Mouse (Mus musculus): ENCODE measurements around the gene Sell. TPM values are rescaled to one million over a fixed set of nuclear protein-coding genes. Genes with fewer than 3 reads are reported as not detected.
"Not testable (repeated sequence)": the region's sequence is repeated elsewhere in the genome, so short reads cannot be mapped to it uniquely, and the experiment has no call there.

The Sell gene
- total RNA-seq (2021): not detected
- long read RNA-seq, experiment 1: 0 reads
- long read RNA-seq, experiment 2: 0 reads

DNA sequence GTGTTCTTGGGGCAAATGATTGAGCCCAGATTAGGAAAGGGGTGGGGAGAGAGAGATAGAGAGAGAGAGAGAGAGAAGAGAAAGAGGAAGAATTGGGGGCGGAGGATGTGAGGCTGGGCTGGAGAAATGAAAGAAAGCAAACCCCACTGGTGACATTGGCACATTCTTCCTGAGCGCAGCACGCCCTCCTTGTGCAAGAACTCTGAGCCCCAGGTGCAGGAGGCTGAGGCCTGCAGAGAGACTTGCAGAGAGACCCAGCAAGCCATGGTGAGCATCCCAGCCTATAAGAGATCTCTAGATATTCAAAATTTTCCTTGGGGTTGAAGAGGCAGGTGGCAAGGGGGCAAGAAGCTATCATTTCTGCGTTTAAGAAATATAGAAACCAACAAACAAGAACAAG lies at the start of gene Sell:
Gene Sell, plus strand, starts transcription at position 58 of the 400 bp plus-strand sequence.
- no peak for DNase-seq (ENCODE audit: low spot score in 2 of 2)
- intact Hi-C loops (cut with DNase I): loop anchor here (2.0 kb wide), 1 partner anchor 77 kb away; no protein-coding TSS in a partner anchor

DNA sequence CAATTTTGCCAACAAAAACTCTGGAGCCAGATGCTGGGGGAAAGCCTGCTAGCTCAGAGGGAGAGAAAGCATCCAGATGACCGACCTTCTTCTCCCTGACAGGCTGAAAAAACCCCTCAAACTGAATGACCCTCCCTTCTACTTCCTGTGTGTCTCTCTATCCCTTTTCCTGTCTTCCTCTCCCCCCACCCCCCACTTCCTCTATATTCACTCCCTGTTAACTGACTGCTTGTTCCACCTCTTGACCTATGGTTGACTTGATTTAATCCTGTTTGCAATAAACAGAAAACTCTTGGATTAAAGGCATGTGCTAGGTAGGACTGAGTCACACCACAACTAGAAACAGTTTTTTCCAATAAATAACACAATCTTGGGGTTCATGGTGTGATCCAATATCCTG lies 47.2 kb upstream of the Sell start:
- intact Hi-C loops (cut with DNase I): no loop called here
- no peak for DNase-seq (ENCODE audit: low spot score in 2 of 2)

GRCm38 (mm10) chr1:164018221-164018896 lies 43.4 kb upstream of the Sell start:
- DNase-seq (ENCODE audit: low spot score in 2 of 2): no peak
- intact Hi-C loops (cut with DNase I): no loop called here

GRCm38 (mm10) chr1:164019789-164020188 lies 42.0 kb upstream of the Sell start:
- intact Hi-C loops (cut with DNase I): no loop called here
- DNase-seq (ENCODE audit: low spot score in 2 of 2): no peak

GRCm38 (mm10) chr1:164020746-164021145 lies 41.0 kb upstream of the Sell start:
- DNase-seq (ENCODE audit: low spot score in 2 of 2); intact Hi-C loops (cut with DNase I): not testable (repeated sequence)

- intact Hi-C loops (cut with DNase I); DNase-seq (ENCODE audit: low spot score in 2 of 2): not testable (repeated sequence)
Observed at GRCm38 (mm10) chr1:164022106-164022505, 39.7 kb upstream of the Sell start.

DNA sequence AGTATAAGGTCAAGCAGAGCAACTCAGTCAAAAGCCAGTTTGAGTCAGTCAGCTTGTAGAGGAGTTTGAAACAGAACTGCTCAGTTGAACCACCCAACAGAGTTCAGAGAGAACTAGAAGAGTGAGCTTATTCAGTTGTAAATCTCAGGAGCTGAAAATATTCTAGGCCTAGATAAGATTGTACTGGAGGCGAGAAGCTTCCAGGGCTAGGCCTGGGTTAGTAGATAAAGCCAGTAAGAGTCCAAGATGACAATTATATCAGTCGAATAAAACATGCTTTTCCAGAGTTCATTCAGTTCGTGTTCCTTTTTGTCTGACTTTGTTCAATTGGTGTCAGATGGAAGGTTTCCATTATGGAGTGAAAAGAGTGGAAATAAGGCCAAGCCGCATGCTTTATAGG lies 36.1 kb upstream of the Sell start:
- intact Hi-C loops (cut with DNase I): no loop called here
- no peak for DNase-seq (ENCODE audit: low spot score in 2 of 2)

DNA sequence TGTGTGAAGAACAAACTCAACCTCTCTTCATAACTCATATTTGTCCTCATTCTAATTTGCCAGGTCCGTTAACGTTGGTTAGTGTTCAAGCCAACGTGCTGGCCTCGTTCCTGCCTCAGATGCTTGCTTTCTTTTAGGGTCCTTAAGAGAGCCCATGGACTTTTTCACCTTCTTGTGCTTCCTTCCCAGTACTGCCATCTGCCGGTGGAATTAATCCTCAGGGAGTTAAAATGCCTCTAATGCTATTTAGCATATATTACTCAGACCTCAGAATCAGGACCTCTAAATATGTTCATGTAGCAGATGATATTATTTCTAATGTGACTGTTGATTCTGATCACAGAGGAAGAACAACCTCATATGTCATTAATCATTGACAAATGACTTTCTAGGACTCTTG lies 34.4 kb upstream of the Sell start:
- intact Hi-C loops (cut with DNase I): no loop called here
- DNase-seq (ENCODE audit: low spot score in 2 of 2): peak in 1 of 2 experiments; percentile 9

- DNase-seq (ENCODE audit: low spot score in 2 of 2): no peak
- intact Hi-C loops (cut with DNase I): no loop called here
Observed at GRCm38 (mm10) chr1:164040385-164041135, 21.2 kb upstream of the Sell start.

DNA sequence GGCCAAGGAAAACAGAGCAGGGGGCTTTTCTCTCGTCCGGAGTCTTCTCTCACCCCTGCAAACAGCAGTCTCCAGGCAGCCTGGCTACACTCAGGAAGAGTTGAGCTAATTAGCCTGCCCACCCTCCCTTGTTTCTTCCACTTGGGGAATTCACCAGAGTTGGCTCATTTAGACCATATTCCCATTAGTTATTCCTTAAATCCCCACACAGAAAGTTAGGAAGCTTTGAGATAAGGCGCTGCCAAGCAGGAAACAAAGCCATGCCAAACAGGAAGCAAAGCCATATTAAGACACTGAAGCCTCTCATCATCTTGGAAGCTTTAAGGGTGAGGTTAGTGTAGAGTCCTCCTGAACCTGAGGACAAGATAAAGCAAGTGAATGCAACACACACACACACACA lies 18.2 kb upstream of the Sell start:
- intact Hi-C loops (cut with DNase I): no loop called here
- no peak for DNase-seq (ENCODE audit: low spot score in 2 of 2)

GRCm38 (mm10) chr1:164047934-164048333 lies 13.8 kb upstream of the Sell start, which contains the start of gene Sele:
TSS of gene Sele (plus strand) at chr1:164048234.
- intact Hi-C loops (cut with DNase I): no loop called here
- DNase-seq (ENCODE audit: low spot score in 2 of 2): no peak

- intact Hi-C loops (cut with DNase I): no loop called here
- no peak for DNase-seq (ENCODE audit: low spot score in 2 of 2)
Observed at GRCm38 (mm10) chr1:164053561-164053960, 8.2 kb upstream of the Sell start.

DNA sequence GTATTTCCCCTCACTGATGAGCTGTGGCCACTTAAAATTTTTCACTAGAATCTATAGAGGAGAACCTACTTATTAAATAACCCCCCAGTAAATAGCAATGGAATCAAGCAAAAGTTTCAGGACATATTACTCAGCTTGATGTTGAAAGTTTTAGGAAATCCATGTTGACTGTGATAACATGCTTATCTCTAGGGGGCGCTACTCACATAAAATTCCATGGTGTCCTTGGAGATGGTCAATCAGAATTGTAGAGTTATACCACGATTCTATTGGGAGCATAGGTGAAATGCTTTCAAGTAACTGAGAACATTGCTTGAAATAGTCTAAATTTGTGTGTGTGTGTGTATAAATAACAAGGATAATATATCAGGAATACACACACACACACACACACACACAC lies 7.0 kb upstream of the Sell start:
- DNase-seq (ENCODE audit: low spot score in 2 of 2): no peak
- intact Hi-C loops (cut with DNase I): no loop called here

DNA sequence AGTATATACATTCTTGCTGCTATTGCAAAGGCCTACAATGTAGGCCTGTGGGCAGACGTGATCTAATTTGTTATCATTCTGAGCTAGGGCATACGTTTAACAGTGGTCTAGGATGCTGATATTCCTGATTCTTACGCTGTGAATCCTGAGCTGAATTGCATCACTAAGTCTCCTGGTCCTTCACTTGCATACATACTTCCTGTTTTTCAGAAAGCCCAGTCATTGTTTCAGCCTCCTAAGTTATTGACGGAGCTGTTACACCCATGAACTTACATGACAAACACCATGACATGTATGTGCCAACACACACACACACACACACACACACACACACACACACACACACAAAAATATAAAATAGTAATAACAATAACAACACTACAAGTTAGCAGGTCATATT lies 1.7 kb upstream of the Sell start:
- intact Hi-C loops (cut with DNase I): loop anchor here (2.0 kb wide), 1 partner anchor 79 kb away; no protein-coding TSS in a partner anchor
- DNase-seq (ENCODE audit: low spot score in 2 of 2): no peak

DNA sequence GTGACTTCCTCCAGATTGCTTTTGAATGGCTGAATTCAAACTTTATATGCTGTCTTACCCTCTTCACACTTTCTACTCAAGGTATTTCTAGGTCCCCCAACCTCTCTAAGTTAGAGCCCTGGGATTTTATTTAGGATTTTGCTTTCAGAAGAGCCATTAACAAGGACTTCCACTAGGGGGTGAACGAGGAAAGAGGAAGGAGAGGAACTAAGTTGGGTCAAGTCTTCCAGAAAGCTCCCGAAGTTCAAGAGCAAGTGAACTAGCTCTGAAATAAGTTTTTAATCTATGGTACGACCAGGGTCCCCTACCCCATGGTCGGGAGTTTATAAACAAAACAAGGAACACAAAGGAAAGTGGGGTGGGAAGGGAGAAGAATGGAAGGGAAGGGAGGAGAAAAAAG lies 504 bp upstream of the Sell start:
- peak in 1 of 2 experiments; percentile 2 for DNase-seq (ENCODE audit: low spot score in 2 of 2)
- intact Hi-C loops (cut with DNase I): loop anchor here (2.0 kb wide), 1 partner anchor 78 kb away; no protein-coding TSS in a partner anchor

DNA sequence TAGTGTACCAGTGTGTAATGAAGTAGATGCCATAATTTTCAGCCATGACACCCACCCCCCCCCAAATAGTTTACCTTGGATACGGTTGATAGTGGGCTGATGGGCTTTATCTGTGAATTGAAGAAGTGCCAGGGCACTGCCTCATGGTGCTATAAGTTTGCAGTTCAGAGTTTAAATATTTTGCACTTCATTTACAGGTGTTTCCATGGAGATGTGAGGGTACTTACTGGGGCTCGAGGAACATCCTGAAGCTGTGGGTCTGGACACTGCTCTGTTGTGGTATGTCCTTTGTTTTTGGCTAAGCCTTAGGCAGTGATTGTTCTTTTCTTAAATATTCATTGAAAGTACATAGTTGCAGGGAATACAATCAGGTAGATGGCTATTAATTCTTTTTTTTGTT lies 1.1 kb downstream of the Sell start:
- DNase-seq (ENCODE audit: low spot score in 2 of 2): no peak
- intact Hi-C loops (cut with DNase I): no loop called here

DNA sequence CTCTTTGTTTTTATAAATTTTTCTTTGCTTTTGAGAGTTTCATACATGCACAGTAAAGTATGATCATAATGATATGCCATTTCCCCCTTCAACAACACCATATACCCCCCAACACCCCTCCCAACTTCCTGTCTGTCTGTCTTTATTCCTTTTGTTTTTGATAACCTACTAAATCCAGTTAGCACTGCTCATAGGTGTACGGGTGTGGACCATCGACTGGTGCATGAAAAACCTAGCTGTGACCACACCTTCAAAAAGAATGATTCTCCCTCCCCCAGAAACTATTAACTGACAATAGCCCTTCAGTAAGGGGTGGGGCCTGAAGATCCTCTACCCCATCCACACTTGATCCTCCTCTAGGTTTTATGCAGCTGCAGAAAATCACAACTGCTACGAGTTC lies 2.0 kb downstream of the Sell start:
- intact Hi-C loops (cut with DNase I): no loop called here
- DNase-seq (ENCODE audit: low spot score in 2 of 2): no peak

DNA sequence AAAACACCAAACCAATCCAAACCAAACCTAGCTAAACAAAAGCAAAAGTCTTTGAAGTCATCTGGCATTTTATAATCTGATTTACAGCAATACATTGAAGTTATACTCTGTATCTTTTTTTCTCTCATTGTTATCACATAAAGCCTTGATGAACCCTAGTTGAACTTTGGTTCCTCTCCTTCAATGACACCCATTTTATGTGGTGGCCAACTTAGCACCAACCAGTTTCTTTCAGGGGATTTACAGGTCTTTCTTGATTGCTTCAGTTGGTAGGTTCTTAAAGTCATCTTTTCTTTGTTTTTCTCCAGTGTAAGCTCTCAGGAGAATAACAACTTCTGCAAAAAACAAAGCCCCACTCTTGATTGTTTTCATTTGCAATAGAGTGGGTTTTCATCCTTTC lies 7.5 kb downstream of the Sell start:
- intact Hi-C loops (cut with DNase I): no loop called here
- DNase-seq (ENCODE audit: low spot score in 2 of 2): no peak

- intact Hi-C loops (cut with DNase I): no loop called here
- DNase-seq (ENCODE audit: low spot score in 2 of 2): no peak
Observed at GRCm38 (mm10) chr1:164070461-164070860, 8.7 kb downstream of the Sell start.

DNA sequence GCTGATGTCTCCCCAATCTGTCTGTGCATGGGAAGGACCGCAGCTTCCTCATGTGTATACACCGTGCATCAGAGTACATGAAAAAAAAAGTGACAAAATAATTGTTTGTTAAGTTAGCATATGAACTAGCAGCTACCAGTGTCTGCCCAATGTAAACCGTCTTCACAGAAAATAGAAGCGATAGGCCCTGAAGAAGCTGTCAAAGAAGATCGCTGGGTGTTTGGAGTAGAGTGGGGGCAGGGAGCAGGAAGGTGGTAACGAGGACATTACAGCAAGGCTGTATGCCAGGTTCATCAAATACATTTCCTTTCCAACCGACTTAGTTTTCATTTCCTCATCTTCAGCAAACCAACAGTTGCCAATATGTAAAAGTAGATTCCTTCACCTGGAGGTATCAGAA lies 9.3 kb downstream of the Sell start:
- DNase-seq (ENCODE audit: low spot score in 2 of 2): no peak
- intact Hi-C loops (cut with DNase I): no loop called here

- no peak for DNase-seq (ENCODE audit: low spot score in 2 of 2)
- intact Hi-C loops (cut with DNase I): no loop called here
Observed at GRCm38 (mm10) chr1:164072001-164072400, 10.2 kb downstream of the Sell start.
